Mouse (Mus musculus) common myeloid progenitor, adult 5-6 weeks (primary cell): Measurements from ENCODE around the gene Gm17026. TPM values are rescaled to one million over a fixed set of nuclear protein-coding genes. Genes with fewer than 3 reads are reported as not detected.
"Not testable (repeated sequence)": the region's sequence is repeated elsewhere in the genome, so short reads cannot be mapped to it uniquely, and the experiment has no call there.

Experiments used
- ATAC-seq: replicated peaks from 2 replicates; pipeline ENCODE4 v1.8.0; 2016; ENCODE audit warnings: low read depth, mild to moderate bottlenecking, moderate TSS enrichment, inconsistent platforms; ENCODE audit not compliant: poor library complexity, severe bottlenecking
- total RNA-seq: library from RNA; stranded (forward); fragments of 200-1000, 187-1606 nt; gene quantifications from 2 replicates; pipeline ENCODE4 v1.2.3, GENCODE M21; 2017

The Gm17026 gene
- not detected in 2 replicates for total RNA-seq

DNA sequence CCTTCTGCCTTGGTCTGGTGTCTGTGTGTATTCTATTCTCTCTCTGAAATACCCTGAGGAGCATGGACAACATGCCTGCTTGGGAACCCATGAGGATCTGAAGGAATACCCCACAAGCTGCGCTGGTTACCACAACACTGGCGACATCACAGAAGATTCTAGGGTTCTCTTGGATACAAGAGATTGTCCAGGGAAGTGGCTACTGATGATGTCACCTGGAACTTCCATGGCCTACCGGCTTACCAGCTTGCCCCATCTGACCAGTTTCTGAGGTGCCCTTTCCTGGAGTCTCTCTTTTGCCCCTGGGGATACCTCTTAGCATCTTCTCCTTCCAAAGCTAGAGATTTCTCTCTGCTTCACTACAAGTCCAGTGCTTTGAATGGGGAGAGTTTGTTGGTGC, at the start of gene Gm17026:
Gm17026 (minus strand) TSS at position 101 of the 400 bp plus-strand sequence.
- ATAC-seq, result not testable (repeated sequence)

DNA sequence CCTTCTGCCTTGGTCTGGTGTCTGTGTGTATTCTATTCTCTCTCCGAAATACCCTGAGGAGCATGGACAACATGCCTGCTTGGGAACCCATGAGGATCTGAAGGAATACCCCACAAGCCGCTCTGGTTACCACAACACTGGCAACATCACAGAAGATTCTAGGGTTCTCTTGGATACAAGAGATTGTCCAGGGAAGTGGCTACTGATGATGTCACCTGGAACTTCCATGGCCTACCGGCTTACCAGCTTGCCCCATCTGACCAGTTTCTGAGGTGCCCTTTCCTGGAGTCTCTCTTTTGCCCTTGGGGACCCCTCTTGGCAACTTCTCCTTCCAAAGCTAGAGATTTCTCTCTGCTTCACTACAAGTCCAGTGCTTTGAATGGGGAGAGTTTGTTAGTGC, 37.4 kb upstream of the Gm17026 start, which contains the start of gene Gm9611:
Gm9611 (minus strand) TSS at position 101 of the 400 bp plus-strand sequence.
- ATAC-seq, result not testable (repeated sequence)

DNA sequence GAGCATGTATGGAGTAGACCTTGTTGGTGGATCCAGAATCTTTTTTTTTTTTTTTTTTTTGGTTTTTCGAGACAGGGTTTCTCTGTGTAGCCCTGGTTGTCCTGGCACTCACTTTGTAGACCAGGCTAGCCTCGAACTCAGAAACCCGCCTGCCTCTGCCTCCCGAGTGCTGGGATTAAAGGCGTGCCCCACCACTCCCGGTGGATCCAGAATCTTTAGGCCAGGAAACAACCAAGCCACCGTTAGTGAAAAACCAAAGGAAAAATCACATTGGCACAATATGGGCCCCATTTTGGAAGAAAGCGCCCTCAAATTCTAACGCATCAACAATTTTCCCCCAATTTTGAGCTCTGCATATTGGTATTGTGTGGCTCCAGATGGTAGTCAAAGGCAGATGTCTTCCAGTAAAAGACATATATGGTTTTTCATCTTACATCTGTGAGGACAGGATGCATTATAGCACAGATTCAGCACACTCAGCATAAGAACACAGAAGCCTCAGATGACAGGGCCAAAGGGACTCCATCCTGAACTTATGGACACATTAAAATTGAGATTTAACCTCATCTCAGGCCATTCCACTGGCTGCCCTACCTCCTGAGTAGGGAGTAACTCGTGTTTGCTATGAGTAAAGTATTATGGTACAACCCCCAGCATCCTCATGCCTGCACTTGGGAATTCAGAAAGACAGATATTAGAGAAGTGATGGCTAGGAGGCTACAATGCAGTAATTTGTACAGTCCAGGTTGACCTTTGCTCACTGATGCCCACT, 42.9 kb downstream of the Gm17026 start:
- not testable (repeated sequence) for ATAC-seq

Other genes starting within 250 kb of the Gm17026 start
- gene Gm7951, start 142.7 kb downstream of the Gm17026 start, total RNA-seq, result not detected in 2 replicates
- not detected in 2 replicates for gene Gm17027, start 97.4 kb downstream of the Gm17026 start, total RNA-seq
- not detected in 2 replicates for gene Gm3573, start 69.3 kb downstream of the Gm17026 start, total RNA-seq
- not detected in 2 replicates for gene Gm9611, start 37.3 kb upstream of the Gm17026 start, total RNA-seq
- gene Gm7995, start 50.2 kb upstream of the Gm17026 start, total RNA-seq, result not detected in 2 replicates
- not detected in 2 replicates for gene Gm8005, start 179.6 kb upstream of the Gm17026 start, total RNA-seq
- gene Gm8011, start 203.8 kb upstream of the Gm17026 start, total RNA-seq, result not detected in 2 replicates
- not detected in 2 replicates for gene Gm8020, start 242.3 kb upstream of the Gm17026 start, total RNA-seq